Mouse (Mus musculus) urinary bladder, postnatal 10 days (tissue): ENCODE data around the gene Ssu2.
A peak's percentile ranks its signal among the peaks of the same experiment; 100 is the strongest.

Source experiments
- DNase-seq: peaks from one replicate; pipeline ENCODE4 v3.0.0; 2022; ENCODE audit warnings: low spot score

Ssu2 gene

DNA sequence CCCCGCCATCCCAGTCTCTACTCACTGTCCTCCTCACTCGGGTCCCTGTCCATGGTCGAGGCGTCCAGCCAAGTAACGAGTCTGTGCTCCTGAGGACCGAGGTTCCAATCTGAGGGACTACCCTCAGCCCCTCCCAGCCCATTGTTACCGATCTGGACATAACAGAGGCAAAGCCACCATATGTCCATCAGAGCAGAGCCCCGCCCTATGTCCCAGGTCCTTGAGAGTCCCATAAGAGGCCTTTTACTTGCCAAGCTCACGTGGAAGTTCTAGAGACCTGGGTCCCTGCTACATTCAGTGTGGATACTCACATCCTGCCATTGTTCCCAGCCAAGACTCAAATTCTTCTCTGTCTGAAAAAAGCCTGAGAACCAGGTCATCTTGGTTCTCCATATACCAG, at the start of gene Ssu2:
Gene Ssu2 (minus strand): TSS at position 77 of the 400 bp plus-strand sequence.
- DNase-seq: no peak

DNA sequence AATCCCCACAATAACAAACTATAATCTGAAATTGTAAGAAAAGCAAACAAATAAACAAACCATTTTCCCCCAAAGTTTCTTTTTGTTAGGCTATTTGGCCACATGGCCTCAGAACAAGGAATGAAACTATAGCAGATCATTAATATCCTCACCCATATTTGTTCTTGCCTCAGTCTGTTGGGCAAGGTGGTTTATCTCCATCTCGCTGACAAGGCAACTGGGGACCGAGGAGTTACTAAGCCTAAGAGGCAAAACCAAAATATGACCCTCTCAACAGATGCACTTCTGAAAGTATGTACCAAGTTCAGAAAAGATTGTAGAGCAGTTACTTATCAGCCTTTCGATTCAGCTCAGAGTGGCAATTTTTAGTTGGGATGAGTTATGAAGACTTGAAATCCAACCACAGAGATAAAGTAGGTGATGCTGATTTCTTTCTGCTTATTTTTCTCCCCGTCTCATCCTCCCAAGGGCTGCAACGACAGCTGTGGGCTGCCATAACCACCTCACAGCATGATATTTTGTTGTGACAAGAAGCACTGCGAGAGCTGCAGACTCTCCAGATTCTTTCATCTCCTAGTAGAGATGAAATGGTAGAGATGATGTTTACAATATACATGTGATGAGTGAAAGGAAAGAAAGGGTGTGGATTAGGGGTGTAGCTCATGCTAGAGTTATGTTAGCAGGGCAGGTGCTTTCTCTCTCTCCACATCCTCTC, 38.4 kb upstream of the Ssu2 start:
- DNase-seq: no peak

DNA sequence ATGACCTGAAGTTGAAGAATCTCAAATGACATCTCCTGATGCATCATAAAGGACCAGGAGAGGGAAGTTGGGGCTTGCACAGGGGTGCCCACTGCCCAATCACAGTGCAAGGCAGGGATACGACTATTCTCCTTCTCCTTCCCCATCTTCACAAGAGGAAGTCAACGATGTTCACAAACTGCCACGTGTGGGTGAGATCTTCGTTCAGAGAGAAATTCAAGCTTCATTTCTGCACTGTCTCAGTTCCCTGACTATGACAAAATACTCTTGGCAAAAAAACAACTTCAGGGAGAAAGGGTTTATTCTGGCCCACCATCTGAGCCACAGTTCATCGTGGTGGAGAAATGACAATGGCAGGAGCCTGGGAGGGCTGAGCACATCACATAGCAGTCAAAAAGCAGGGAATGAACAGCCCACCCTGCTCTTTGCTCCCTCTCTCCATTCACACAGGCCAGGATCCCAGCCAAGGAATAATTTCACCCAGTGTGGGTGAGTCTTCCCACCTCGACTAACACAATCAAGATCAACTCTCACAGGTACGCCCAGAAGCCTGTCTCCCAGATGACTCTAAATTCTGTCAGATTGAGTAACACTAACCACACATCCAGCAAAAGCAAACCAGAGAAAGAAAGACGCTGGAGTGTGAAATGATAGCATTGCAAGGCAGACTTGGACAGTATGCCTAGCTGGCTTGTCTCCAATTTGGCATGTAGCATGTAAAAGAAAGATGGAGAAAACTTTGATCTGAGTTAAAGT, 36.1 kb upstream of the Ssu2 start:
- DNase-seq: no peak

DNA sequence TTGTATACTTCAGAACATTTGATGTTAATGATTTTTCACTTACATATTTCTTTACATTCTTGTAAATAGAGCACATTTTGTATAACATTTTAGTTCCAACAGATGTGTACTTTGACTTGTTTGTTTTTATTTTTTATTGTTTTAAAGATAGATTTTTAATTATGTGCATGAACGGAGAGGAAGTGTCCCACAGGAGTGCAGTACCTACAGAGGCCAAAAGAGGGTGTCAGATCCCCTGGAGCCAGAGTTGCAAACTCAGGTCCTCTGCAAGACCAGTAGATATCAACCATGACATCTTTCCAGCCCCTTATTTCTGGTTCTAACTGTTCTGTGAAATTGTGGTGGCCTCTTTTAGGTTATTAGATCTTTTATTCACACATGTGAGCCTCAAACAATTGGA, 33.1 kb upstream of the Ssu2 start:
- no peak for DNase-seq

DNA sequence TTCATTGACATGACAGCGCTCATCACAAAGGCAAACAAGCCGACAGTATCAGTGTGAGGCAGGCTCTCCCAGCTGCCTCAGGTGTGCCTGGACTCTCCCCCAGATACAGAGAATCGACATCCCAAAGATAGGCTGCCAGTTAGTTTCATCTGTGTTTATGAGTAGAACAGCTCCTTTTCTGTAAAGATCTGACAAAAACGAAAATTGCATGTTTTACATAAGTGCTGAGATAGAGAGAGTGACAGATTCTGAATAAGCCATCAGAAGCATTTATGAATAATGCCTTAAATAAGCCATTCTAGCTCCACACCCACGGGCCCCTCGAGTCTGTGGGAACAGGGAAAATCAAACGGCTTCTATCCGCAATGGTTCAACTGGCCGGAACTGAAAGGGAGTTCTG, 31.5 kb upstream of the Ssu2 start:
- DNase-seq: no peak

DNA sequence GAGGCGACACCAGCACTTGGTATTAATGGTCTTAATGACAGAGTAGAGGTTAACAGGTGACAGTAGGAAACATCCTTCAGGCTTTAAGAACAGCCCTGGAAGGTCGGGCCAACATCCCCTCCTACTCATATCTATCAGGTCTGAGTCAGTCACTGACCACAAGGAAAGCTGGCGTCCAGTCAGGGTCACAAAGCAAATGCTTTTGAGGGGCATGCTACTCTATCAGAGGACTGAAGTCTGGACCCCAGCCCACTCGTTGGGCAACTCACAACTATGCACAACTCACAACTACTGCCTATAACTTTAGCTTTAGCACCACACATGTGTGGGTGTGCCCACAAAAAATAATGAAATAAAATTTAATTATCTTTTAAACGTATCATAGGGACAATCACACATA, 16.3 kb upstream of the Ssu2 start:
- DNase-seq: no peak

DNA sequence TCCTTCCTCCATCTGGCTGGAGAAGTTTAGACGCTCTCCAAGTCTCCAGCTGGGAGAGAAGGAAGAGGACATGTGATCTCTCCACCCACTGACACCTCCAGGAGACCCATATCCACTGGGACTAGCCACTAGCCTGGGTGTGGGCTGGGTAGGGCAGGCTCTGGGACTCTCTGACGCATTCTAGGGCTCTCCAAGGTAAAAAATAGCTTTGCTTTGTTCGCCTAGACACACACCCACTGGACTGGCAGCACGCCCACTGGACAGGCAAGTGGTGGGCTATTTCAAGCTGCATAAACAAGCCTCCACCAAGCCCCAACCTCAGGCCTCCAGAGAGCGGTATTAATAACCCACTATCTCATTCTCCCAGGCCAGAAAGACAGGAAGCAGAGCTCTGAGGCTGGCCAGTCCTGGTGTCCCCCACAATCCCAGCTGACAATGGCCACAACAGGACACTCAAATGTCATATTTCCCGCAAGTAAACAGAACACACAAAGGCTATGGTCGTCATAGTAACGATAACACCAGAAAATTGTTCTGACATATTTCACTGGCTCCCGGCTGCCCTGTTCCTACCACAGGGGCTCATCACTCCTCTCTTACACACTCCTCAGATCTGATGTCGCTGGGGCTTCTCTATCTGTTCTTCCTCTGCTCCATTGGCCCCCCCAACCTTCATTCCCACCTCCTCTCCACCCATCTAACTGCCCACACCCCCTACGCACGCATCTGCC, 14.3 kb upstream of the Ssu2 start:
- DNase-seq: no peak

DNA sequence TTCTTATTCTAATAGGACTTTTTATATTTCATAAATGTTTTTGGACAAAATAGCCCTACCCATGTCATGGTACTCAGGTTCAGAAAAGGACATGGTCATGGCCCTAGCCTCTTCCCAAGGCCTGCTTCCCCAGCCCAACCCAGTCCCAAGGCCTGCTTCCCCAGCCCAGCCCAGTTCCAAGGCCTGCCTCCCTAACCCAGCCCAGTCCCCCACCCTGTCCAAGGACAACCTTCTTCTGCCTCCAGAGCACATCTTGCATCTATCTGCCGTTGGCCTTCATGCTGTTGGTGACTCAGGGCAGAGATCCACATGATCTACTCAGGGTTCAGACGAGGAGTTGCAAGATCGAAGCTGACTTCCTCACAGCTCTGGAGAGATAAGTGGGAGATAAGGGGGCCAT, 9.5 kb upstream of the Ssu2 start:
- DNase-seq: no peak

DNA sequence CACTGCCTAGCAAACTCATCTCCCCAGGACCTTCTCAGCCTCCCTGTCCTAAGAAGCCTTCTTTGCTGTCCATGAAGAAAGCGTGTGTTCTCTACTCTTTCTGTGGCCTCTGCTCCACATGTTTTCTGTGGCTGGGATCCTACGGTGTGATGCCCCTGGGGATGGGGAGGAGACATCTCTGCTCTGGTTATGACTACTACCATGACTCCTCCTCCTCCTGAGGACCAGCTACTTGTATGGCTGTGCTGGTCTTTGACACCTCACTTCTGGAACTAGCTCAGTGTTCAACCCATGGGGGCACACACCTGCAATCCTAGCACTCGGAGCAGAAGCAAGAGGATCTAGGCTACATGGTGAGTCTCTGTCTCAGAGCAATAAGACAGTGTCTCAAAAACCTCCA, 8.5 kb upstream of the Ssu2 start:
- DNase-seq: no peak

DNA sequence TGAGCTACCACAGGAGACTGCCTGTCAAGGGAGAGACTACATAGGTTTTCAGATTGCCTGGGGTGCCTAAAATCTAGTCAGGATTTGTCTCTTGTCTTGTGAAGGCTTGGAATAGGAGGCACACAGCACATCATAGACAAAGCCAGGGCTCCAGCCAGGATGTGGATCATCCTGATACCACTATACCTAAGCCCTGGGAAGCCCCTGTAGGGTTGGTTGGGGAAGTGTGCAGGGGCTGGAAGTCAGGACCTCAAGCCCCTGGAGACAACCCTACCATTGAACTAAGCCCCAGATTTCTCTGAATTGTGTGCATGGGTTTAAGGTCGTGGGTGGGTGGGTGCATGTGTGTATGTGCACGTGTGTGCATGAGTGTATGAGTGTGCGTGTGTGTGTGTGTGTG, 562 bp upstream of the Ssu2 start:
- DNase-seq: no peak

DNA sequence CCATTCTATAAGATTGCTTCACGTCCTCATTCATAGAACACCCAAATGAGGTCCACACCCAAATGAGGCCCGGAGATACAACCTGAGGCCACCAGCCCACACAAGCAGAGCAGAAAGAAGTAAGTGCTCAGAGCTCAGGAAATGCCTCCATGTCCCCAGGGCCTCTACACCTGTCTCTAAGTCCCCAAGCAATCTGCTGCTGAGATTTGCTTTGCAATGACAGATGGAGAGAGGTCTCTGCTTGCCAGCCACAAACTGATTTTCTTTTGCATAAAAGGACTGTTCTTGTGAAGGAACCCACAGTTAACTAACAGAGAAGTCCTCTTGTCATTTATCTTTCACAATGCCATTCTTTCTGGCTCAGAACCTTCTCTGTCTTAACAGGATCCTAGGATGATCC, 1.6 kb downstream of the Ssu2 start:
- DNase-seq: no peak

DNA sequence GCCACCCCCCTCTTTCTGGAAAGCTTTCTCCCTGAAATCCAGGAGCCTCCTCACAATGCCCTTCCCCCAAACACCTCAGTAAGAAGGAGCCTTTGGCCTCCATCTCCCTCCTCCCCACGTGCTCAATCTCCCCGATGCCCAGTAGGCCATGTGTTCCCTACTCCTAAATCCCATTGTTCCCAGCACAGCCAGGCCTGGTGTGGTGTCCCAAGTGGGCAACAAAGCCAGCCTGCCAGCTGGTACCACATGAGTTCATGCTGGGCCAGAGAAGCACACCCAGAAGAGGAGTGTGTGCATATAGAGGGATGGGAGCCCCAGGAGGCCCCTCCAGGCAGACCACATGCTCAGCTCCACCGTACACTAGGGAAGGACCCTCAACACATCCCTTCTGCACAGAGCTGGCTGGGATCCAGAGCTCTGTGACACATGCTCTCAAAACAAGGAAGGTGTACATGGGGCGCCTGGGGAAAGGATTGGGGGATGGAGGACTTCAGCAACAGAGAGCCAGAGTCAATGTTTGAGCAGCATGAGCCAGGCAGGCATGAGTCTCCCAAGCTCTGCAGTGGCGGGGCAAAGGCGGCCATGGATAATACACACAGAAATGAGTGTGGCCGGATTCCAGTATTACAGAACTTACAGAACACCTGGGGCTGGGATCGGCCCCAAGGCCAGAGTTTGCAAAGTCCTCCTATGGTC, 4.7 kb downstream of the Ssu2 start:
- no peak for DNase-seq

DNA sequence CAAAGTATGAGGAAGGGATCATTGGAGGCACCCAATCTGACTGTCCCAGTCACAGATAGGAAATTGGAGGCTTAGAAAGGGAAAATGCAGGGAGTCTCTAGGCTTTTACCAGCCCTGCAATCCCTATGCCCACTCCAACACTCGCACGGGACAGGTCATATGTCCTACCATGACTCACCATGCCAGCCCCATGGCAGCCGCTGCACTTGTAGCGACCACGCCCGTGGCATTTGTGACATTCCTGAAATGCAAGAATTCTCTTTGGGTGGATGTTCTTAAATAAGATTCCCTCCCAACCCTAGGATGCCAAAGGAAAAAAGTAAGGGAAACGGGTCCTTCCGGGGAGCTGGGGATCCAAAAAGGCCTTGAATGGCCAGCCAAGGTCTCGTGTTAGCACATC, 8.8 kb downstream of the Ssu2 start:
- no peak for DNase-seq

DNA sequence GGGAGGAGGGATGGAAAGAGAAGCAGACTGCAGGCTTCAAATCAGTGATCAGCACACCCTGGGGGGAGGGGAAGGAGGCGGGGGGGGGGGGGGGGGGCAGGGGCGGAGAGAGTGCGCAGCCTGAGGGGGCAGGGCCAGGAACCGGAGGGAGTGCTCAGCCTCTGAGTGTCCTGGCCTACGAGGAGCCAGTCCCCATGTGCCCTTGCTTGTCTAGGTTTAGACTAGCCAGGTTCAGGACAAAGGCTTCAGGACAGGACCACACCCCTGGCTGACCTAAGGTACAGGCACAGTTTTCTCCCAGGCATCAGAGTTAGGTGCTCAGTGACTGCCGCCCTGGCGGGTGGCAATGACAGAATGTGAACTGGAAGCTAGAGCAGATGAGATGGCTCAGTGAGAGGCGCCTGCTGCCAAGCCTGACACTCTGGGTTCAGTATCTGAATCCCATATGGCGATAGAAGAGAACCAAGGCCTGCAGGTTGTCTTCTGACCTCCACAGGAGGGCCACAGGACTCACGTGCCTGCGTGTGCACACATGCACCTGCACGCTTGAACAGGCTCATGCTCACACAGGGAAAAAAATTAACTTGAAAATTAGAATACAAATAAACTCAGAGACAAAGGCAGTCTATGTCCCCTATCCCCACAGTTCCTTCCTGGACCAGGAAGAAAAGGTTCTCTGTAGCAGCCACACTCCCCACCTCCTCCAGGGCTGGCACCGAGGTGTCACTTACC, 12.0 kb downstream of the Ssu2 start:
- DNase-seq: no peak

DNA sequence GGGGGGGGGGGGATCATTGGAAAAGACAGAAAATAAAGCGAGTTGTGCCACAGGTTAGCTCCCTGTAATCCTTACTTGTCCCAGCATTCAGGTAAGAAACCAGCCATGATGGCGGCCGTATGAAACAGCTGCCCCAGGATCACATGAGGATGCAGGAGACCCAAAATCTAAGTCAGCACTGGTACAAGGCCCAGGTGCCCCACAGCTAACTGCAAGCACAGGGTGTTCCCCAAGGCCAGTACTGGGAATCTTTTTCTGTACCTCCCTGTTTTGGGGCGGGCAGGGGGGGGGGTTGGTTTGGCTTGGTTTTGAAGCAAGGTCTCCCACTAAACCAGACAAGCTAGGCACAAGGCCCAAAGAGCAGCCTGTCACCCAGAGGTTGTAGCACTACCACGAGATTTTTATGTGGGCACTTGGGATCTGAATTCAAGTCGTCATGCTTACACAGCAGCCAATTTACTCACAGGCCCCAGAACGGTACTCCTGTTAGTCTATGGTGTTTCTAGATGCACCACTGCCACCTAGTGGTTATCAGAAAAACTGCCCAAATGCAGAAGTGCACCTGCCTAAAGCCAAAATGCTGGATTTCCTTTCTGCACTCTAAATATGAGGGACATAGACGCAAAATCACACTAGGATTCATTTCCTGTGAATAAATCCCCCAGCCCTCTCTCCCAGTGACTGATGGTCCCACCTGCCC, 13.8 kb downstream of the Ssu2 start:
- no peak for DNase-seq

DNA sequence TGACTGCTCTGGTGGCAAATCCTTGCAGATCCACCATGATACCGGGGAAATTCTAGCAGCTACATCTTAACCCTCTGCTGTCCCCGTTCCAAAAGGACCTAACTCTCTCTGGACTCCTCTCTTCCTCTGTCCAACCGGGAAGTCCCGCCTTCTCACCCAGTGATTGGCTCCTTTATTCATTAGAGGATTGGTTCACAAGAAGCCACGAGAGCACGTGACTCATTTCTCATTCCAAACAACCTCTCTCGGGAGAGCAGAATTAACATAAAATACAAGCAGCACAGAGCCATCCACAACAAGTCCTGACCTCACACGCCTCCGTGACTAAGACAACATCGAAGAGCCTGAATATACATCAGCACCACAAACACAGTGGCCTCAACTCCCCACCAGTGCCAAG, 22.5 kb downstream of the Ssu2 start:
- no peak for DNase-seq

DNA sequence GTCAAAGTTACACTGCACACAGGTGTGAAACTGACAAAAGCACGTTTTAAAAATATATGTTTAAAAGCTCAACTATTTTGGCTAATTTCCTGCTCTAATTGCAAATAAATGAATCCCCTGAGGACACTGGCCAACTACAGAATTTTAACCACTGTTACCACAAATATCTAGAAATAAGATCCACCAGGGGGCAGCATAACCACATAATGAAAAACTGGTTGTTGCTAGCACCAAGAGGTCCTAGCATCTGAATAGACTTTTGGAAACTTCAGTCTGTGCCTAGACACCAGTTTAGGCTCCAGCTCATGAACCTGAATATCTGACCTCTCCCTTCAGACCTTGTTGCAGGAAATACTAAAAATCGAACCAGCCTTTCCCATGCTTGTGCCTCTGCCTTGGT, 23.2 kb downstream of the Ssu2 start:
- DNase-seq: no peak

DNA sequence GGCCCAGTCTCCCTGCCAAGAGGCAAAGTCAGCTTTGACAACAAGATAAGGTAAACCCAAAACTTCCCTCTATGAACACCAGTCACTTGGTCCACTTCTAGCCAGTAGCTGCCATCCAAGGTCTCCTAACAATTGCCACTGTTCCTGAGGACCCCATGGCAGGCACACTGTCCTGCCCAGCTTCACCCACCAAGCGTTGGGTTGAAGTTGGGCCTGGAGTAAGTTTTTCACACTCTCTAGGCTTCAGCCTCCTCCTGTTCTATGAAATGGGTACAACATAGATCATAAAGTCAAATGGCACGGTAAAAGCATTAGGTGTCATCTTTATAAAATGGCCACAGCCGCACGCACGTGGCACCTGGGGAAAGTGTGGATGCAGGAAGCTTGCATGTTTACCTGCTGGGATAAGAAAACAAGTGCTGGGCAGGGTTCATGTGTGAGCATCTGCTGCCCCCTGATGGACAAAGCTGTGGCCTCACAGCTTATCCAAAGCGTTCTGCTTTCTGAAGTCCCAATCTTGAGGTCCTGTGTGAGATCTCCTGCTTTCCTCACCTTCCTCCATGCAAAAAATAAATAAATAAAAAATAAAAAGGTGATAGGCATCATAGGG, 25.4 kb downstream of the Ssu2 start:
- DNase-seq: peak; percentile 43

DNA sequence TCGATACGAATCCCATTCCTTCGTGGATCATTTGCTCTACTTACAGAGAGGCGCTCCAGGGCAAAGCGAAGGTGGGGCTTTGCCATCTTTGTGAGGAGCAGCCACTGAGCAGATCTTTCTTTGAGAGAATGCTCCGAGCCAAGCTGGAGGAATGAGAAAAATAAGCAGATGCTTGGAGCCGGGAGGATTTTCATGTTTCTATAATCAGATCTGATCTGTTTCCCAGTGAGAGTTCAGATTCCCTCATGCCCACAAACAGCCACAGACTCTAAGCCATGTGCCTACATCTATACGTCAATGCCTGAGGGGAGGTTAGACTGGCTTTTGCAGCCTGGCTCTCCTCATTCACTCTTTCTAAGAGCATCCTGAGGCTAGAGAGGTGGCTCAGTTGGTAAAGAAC, 27.1 kb downstream of the Ssu2 start:
- no peak for DNase-seq

DNA sequence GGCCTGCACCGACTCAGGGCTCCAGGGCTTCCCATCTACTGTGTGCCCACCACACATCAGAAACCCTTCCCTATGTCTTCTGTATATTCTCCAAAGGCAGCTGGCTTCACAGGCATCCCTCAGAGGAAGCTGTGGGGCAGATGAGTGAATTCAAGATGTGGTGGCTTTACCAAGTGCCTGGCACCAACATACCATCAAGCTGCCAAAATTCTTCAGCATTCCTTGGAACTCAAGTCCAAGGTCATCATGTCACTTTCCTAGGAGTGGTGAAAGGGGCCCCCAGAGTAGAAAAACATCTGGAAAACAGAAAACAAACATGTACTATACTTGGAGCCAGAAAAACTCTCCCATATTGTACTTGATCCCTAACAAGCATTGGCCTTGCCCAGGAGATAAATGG, 28.5 kb downstream of the Ssu2 start:
- DNase-seq: no peak

DNA sequence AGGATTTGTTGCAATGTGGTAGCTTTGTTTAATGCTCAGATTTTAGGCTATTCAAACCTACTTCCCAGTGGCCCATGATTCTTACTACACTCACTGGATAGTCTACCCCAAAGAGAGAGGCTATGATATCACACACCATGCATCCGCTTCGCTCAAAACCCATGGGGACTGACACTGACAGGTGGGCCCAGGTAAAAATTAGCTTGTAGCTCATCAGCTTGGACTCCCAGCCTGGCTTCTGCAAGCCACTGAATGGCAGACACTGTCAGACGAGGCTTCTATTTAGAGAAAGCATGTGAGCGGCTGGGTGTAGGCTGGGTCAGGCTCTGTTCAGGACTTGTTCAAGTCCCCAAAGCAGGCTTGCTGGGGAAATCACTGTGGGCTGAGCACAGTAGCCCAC, 37.4 kb downstream of the Ssu2 start:
- DNase-seq: no peak
